Mouse (Mus musculus): Measurements from ENCODE around the gene Vps16. TPM values are rescaled to one million over a fixed set of nuclear protein-coding genes. Genes with fewer than 3 reads are reported as not detected.

Gene Vps16
- total and polyA plus RNA-seq, 3 experiments, result 90.0 to 114 TPM; not detected in 1

- H3K9ac ChIP-seq (ENCODE audit: control insufficient read depth, low read depth, low read length, poor library complexity, severe bottlenecking), result peak overlapping the region; percentile 27
- peak overlapping the region; percentile 18 to 44; a peak in 3 of 4 replicates for H3K4me3 ChIP-seq (ENCODE audit: control insufficient read depth in 1 of 2, insufficient read depth in 1 of 2, low read depth in 2 of 2, low read length in 2 of 2)
- peaks cover 2 to 38% of the 10 kb centered on the region in 2 experiments; a peak in 3 of 4 replicates for H3K36me3 ChIP-seq (ENCODE audit: control insufficient read depth in 1 of 2, insufficient read depth in 2 of 2, low read length in 2 of 2)
- DNase-seq (ENCODE audit: low read depth, low spot score), result peak; percentile 52
- peak overlapping the region; percentile 54 for H3K27ac ChIP-seq (ENCODE audit: control insufficient read depth, low read depth, low read length)
- H3K9me3 ChIP-seq (replicated peaks; ENCODE audit: insufficient read depth, low read length), result no peaks in the 10 kb centered on the region
- peaks cover 14 to 30% of the 10 kb centered on the region in 2 experiments for H3K4me1 ChIP-seq (ENCODE audit: control insufficient read depth in 1 of 2, insufficient read depth in 2 of 2, low read length in 2 of 2)
- no peaks in the 10 kb centered on the region for H3K27me3 ChIP-seq (ENCODE audit: control insufficient read depth in 1 of 2, insufficient read depth in 2 of 2, low read length in 2 of 2)
- peaks cover 21% of the 10 kb centered on the region for H3K79me2 ChIP-seq (ENCODE audit: control insufficient read depth, insufficient read depth, low read length, poor library complexity)
- TF ChIP-seq KAT2A (conservative IDR thresholded peaks at IDR 0.05; ENCODE audit: low read depth, low read length), result no peak
- no peak for TF ChIP-seq USF1 (IDR thresholded peaks at IDR 0.05; ENCODE audit: low read depth, low read length)
- TF ChIP-seq SIN3A (IDR thresholded peaks at IDR 0.05; ENCODE audit: low read length), result peak; percentile 45; the same call in 1 of the 2 replicates
- no peak for TF ChIP-seq MAX (IDR thresholded peaks at IDR 0.05; ENCODE audit: low read length)
- TF ChIP-seq CTCF (IDR thresholded peaks at IDR 0.05 in 2 of 3, conservative IDR thresholded peaks at IDR 0.05 in 1 of 3; ENCODE audit: control insufficient read depth in 1 of 3, insufficient read depth in 1 of 3, low read depth in 2 of 3, low read length in 3 of 3, poor library complexity in 1 of 3, severe bottlenecking in 1 of 3), result no peak
- no peak for TF ChIP-seq ZC3H11A (IDR thresholded peaks at IDR 0.05; ENCODE audit: low read depth, low read length)
- no peak for TF ChIP-seq ETS1 (IDR thresholded peaks at IDR 0.05; ENCODE audit: low read depth, low read length)
- no peak for TF ChIP-seq MAFK (IDR thresholded peaks at IDR 0.05; ENCODE audit: borderline replicate concordance, low read depth, low read length)
- peak; percentile 16; the same call in 1 of the 2 replicates for TF ChIP-seq MEF2A (IDR thresholded peaks at IDR 0.05; ENCODE audit: extremely low read depth, insufficient replicate concordance, low read depth, low read length, poor library complexity, severe bottlenecking)
- no peak for TF ChIP-seq CHD1 (IDR thresholded peaks at IDR 0.05; ENCODE audit: low read depth, low read length)
- TF ChIP-seq TAL1 (IDR thresholded peaks at IDR 0.05; ENCODE audit: low read length), result no peak
- TF ChIP-seq POLR2AphosphoS5 (IDR thresholded peaks at IDR 0.05; ENCODE audit: borderline replicate concordance, low read depth, low read length), result no peak
- TF ChIP-seq MYB (IDR thresholded peaks at IDR 0.05; ENCODE audit: low read depth, low read length), result peak; percentile 30; the same call in 1 of the 2 replicates
- no peak for TF ChIP-seq USF2 (IDR thresholded peaks at IDR 0.05; ENCODE audit: borderline replicate concordance in 1 of 2, insufficient read depth in 1 of 2, low read depth in 1 of 2, low read length in 2 of 2)
- TF ChIP-seq ZKSCAN1 (IDR thresholded peaks at IDR 0.05; ENCODE audit: low read depth, low read length), result no peak
- TF ChIP-seq MAZ (IDR thresholded peaks at IDR 0.05; ENCODE audit: low read depth, low read length), result no peak
- TF ChIP-seq ZNF384 (IDR thresholded peaks at IDR 0.05; ENCODE audit: low read depth, low read length), result peak; percentile 70
- no peak for TF ChIP-seq RAD21 (IDR thresholded peaks at IDR 0.05; ENCODE audit: low read depth, low read length)
- no peak for TF ChIP-seq BHLHE40 (IDR thresholded peaks at IDR 0.05; ENCODE audit: borderline replicate concordance, low read depth, low read length)
- no peak for TF ChIP-seq NRF1 (IDR thresholded peaks at IDR 0.05; ENCODE audit: insufficient read depth, low read depth, low read length, poor library complexity, severe bottlenecking)
- TF ChIP-seq NELFE (IDR thresholded peaks at IDR 0.05; ENCODE audit: low read depth, low read length), result no peak
- no peak for TF ChIP-seq MXI1 (IDR thresholded peaks at IDR 0.05; ENCODE audit: low read depth, low read length)
- TF ChIP-seq ELF1 (IDR thresholded peaks at IDR 0.05; ENCODE audit: low read depth, low read length), result no peak
- TF ChIP-seq GABPA (IDR thresholded peaks at IDR 0.05; ENCODE audit: low read depth, low read length), result no peak
- TF ChIP-seq E2F4 (IDR thresholded peaks at IDR 0.05; ENCODE audit: borderline replicate concordance, low read depth, low read length), result no peak
- no peak for TF ChIP-seq POLR2AphosphoS2 (IDR thresholded peaks at IDR 0.05; ENCODE audit: low read length)
- TF ChIP-seq EP300 (IDR thresholded peaks at IDR 0.05; ENCODE audit: low read depth in 1 of 2, low read length in 2 of 2), result 0 out of 4 replicates have a peak, but pooled peaks of 1 of the 2 experiments have one; percentile 5
- TF ChIP-seq GATA1 (IDR thresholded peaks at IDR 0.05; ENCODE audit: low read depth, low read length), result no peak
- no peak for TF ChIP-seq UBTF (IDR thresholded peaks at IDR 0.05; ENCODE audit: borderline replicate concordance, insufficient read depth, low read depth, low read length)
- TF ChIP-seq ZMIZ1 (IDR thresholded peaks at IDR 0.05; ENCODE audit: low read depth, low read length), result no peak
- no peak for TF ChIP-seq RCOR1 (IDR thresholded peaks at IDR 0.05; ENCODE audit: low read depth, low read length)
- no peak for TF ChIP-seq HCFC1 (IDR thresholded peaks at IDR 0.05; ENCODE audit: low read depth, low read length)
- TF ChIP-seq JUND (IDR thresholded peaks at IDR 0.05; ENCODE audit: low read depth, low read length), result no peak
- TF ChIP-seq TBP (IDR thresholded peaks at IDR 0.05; ENCODE audit: low read depth, low read length), result no peak
- TF ChIP-seq SMC3 (IDR thresholded peaks at IDR 0.05; ENCODE audit: low read depth, low read length), result no peak
- no peak for TF ChIP-seq TCF12 (IDR thresholded peaks at IDR 0.05; ENCODE audit: low read depth, low read length)
- no peak for TF ChIP-seq POLR2A (IDR thresholded peaks at IDR 0.05; ENCODE audit: control insufficient read depth in 1 of 2, insufficient read depth in 1 of 2, low read depth in 1 of 2, low read length in 2 of 2, poor library complexity in 1 of 2)
Observed at GRCm38 (mm10) chr2:130472908-130473510, 48.9 kb downstream of the Vps16 start.

Measured in MEL (cell line).